Mouse (Mus musculus): Measurements from ENCODE around the gene Adamts20.
"Not testable (repeated sequence)": the region's sequence is repeated elsewhere in the genome, so short reads cannot be mapped to it uniquely, and the experiment has no call there.

Gene Adamts20

GRCm38 (mm10) chr15:94465318-94465717 is at the start of gene Adamts20:
Gene Adamts20 (minus strand): TSS chr15:94465418.
- no peak for DNase-seq (ENCODE audit: low spot score)

- DNase-seq (ENCODE audit: low spot score), result no peak
Observed at GRCm38 (mm10) chr15:94503451-94504215, 38.4 kb upstream of the Adamts20 start.

- no peak for DNase-seq (ENCODE audit: low spot score)
Observed at GRCm38 (mm10) chr15:94499260-94499659, 34.0 kb upstream of the Adamts20 start.

DNA sequence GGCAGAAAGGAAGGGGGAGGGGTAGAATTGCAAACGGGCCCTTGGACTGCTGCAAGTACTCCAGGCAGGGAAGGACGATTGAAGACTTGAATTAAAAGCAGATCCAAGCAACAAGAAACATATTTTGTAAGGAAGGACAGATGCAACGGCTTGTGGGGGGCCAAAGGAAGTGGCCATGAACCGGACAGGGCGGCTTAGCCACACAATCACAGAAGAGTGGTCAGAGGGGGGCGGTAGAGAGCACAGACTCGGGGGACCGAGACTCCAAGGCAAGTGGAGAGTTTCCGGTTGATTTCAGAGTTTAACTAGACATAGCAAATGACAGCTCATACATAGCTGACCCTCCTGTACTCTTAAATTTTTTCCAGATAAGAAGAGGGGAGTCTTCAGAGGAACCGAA is 30.7 kb upstream of the Adamts20 start:
- DNase-seq (ENCODE audit: low spot score), result peak; percentile 48

- DNase-seq (ENCODE audit: low spot score), result no peak
Observed at GRCm38 (mm10) chr15:94494445-94494844, 29.2 kb upstream of the Adamts20 start.

GRCm38 (mm10) chr15:94489433-94489832 is 24.2 kb upstream of the Adamts20 start:
- DNase-seq (ENCODE audit: low spot score), result no peak

DNA sequence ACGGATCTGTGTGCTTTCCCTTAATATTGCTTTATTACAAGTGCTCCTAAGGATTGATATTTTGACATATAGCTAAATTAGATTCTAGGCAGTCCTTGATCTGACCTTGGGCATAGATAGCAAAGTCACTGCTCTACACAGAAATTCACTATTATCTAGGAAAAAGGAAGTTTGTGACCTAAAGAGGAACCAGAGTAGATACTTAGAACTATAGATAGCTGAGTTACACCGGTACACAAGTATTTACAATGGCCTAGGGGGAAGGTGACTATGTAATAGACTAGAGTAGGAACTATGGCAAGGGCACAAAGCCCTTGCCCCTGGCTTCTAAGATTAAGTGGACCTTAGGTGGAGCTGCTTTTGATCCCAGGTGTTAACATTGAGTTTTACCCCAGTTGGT is 22.8 kb upstream of the Adamts20 start:
- DNase-seq (ENCODE audit: low spot score), result not testable (repeated sequence)

- DNase-seq (ENCODE audit: low spot score), result no peak
Observed at GRCm38 (mm10) chr15:94482555-94482954, 17.3 kb upstream of the Adamts20 start.

GRCm38 (mm10) chr15:94480792-94481191 is 15.6 kb upstream of the Adamts20 start:
- DNase-seq (ENCODE audit: low spot score), result no peak

- DNase-seq (ENCODE audit: low spot score), result no peak
Observed at GRCm38 (mm10) chr15:94480248-94480647, 15.0 kb upstream of the Adamts20 start.

DNA sequence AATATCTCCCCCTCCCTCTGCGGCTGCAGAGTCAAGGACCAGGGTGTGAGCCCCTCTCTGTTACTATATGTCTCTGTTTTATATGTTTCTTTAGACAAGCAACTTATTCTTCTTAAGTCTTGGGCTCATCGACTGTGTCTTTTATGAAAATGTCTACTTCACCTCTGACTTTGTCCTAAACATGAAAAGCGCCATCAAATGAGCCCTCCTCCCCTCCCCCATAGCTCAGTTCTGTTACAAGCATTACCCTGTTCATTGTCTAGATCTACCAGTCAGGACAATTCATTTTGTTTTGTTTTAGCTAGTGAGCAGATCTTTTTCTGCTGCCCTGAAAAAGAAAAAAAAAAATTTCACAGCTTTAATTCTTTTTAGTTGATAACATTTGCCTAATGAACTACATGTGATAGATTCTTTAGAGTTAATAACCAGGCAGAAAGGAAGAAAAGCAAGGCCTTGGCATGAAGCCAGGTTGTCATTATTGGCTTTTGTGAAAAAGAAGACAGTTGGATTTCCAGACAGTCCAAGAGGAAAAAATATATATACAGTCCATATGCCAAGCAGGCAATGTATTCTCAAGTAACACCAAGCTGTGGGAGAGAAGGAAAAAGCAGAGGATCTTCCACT is 14.4 kb upstream of the Adamts20 start:
- no peak for DNase-seq (ENCODE audit: low spot score)

- no peak for DNase-seq (ENCODE audit: low spot score)
Observed at GRCm38 (mm10) chr15:94478706-94479105, 13.5 kb upstream of the Adamts20 start.

DNA sequence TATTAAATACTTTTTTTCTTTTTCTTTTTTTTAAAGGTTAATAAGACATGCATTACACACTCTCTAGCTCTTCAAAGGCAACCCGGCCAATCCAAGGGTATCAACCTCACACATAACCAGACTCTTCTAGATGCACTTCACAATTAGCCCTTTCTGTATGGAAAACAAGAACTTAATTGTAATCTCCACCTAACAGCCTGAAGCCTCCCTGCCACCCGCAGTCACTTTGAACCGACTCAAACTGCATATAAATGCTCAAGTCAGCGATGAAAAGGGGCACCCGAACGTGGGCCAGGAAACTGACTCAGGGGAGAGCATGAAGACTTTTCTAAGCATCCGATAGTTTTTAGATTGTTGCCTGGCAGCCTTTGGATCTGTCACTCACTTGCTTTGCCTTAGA is 12.1 kb upstream of the Adamts20 start:
- DNase-seq (ENCODE audit: low spot score), result no peak

GRCm38 (mm10) chr15:94475975-94476374 is 10.8 kb upstream of the Adamts20 start:
- no peak for DNase-seq (ENCODE audit: low spot score)

DNA sequence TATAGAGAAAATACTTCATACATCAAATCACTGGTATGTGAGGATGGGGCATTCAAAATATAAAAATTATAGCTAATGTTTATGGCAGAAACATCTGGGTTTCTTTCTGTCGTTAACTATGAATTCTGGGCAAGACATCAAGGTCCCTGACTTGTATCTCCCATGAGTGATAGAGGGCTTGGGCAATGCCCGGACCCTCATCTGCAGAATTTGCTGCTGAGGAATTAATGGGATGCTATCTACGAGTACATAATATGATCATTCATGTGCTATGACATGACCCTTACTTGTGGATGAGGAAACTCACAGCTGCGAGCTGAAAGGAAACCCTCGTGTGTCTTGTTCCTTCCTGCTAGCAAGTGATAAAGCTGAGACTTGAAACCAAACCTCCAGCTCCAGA is 5.1 kb upstream of the Adamts20 start:
- no peak for DNase-seq (ENCODE audit: low spot score)

DNA sequence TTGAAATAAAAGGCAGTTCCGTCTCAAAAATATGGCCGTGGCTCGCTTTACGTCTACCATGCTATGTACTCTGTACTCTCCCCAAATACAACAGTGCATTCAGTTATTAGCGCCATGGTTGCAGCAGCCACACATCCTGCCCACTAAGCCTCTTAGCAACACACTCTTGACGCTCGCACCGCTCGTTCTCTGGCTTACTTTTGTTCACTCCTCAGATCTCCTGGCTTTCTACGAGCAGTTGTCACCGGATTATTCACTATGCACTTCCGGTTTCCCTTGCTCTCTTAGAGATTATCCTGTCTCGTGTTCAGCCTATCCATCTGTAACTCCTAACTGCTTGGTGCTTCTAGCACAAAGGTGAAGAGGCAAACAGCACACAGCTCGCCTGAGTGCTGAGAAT is 337 bp downstream of the Adamts20 start:
- DNase-seq (ENCODE audit: low spot score), result no peak

DNA sequence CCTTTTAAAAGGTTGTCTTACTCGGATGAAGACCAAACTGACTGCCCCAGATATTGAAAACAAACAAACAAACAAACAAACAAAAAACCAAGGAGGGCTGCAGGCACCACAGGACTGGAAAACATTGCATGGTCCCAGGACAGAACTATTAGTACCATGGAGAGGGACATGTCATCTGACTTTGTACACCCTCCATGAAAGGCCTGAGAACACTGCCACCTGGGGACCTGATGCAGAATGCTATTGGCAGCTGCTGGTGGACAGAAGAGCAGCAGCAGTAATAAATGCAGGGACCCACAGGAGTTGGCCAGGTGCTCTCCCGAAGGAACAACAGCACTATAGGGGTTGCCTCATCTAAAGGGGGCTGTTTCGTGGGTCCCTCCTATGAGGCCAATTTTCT is 2.0 kb downstream of the Adamts20 start:
- no peak for DNase-seq (ENCODE audit: low spot score)

DNA sequence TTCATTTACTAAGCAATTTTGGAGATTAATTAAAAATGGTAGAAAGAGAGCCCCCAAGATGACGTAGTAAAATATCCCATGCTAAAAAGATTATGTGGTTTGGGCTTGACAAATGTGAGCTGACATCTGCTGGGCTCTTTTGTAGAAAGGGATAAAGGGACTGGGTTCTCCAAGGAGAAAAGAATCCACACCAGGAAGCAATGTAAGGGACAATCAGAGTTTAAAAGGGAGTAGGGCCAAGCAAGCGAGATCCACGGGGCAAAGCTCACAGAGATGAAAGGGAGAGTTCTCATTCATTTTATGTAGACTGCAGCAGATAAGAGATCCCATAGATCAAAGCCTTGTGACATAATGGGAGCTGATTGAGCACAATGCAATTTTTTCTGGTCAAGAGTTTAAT is 3.0 kb downstream of the Adamts20 start:
- DNase-seq (ENCODE audit: low spot score), result no peak

GRCm38 (mm10) chr15:94461166-94461565 is 4.1 kb downstream of the Adamts20 start:
- DNase-seq (ENCODE audit: low spot score), result no peak

DNA sequence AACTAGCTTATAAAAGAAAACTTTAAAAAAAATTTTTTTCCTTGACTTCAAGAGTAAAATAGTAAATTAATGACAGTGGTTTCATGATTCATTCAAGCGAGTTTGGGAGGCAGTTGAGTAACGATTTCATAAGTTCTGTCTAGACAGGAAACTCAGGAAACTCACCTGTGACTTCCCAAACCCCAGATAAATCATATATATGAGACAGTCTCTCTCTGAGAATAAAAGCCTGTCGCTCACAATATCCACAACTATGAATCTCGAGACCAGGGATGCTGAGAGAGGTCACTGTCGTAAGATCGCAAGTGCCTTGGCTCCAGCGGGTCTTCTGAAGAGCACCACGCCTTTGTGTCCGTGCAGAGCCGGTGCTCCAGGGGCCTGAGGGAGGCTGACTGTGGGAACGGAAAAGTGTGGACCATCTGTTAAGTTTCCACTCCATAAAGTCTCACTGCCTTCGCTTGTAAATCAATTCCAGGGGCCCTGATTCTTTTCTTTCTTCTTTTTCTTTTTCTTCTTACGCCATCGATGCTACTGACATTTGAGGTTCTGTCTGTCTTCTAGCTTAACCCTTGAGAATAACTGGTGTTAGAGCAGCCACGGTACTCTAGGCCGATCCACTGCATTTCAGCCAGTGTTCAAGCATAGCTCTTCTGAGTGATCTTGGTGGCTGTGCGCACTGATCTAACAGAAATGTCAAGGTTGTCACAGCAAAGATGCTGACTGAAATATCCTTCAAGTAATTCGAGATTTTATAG is 7.4 kb downstream of the Adamts20 start:
- DNase-seq (ENCODE audit: low spot score), result no peak

DNA sequence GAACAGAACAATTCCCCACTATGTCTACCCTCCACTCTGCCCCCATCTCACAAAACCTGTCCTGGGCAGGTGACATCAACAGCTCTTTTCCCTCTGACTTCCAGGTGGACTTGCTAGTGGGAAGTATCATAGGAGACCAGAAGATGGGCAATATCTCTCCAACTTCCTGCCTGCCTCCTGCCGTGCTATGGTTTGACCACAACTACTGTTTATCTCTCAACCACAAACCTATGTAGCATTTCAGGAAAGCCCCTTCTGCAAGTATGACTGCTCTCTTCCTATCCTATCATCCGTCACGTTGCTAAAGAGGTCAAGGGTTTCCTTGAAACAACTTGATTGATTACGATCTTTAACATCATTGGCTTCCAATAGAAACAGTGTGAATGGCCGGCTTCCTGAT is 12.4 kb downstream of the Adamts20 start:
- DNase-seq (ENCODE audit: low spot score), result no peak

- no peak for DNase-seq (ENCODE audit: low spot score)
Observed at GRCm38 (mm10) chr15:94451600-94451999, 13.6 kb downstream of the Adamts20 start.

Measured in testis, postnatal 14 days (tissue).